Mouse (Mus musculus): ENCODE data around the gene Acss2.
A peak's percentile ranks its signal among the peaks of the same experiment; 100 is the strongest.
"Not testable (repeated sequence)": the region's sequence is repeated elsewhere in the genome, so short reads cannot be mapped to it uniquely, and the experiment has no call there.

Gene Acss2

GRCm38 (mm10) chr2:155538463-155539057, 20.8 kb downstream of the Acss2 start:
- not testable (repeated sequence) for DNase-seq

GRCm38 (mm10) chr2:155539696-155540095, 21.9 kb downstream of the Acss2 start:
- DNase-seq = no peak

DNA sequence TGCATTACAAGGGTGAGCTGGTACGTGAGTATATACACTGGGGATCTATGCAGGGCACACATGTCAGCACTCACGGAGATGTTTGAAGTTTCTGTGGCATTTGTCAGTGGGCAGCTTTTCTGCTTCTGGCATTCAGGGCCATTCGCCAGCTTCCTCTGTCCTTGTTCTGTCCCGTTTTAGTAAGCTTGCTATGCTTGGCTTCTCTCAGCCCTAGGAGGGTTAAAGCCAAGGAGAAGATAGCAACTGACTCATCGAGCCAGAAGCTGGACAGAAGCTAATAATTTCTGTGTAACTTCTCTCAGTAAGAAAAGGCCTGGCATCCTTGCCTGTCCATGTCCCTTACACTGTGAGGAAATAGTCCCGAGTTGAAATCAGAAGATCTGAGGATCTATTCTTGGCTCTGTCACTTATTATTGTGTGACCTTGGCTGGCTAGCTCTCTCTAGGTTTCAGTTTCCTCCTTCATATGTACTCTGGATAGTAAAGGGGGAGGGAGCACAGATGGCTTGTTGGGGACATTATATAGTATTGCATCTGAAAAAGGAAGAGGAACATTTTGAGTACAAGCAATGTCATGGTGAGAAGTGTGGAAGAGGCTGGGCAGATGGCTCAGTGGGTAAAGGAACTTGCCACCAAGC, 23.2 kb downstream of the Acss2 start:
- peak; percentile 57 to 67 for DNase-seq

GRCm38 (mm10) chr2:155546955-155547354, 29.2 kb downstream of the Acss2 start:
- no peak for DNase-seq

DNA sequence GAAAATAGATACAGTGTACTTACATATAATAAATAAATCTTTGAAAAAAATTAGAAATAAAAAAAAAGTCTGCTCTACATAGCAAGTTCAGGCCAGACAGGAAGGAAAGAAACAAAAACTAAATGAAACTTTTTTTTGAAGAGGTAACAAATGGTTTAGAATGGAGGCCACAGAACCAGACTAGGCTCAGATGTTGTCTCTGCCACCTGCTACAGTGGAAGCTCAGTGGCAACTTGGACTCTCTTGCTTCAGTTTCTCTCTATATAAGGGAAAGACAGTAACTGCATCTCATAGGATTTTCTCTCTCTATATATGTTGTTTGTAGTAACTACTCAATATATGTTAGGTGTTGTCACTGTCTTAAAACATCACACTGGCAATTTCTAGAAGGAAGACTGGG, 34.6 kb downstream of the Acss2 start:
- no peak for DNase-seq

GRCm38 (mm10) chr2:155552949-155553354, 35.2 kb downstream of the Acss2 start:
- no peak for DNase-seq

- DNase-seq = no peak
Observed at GRCm38 (mm10) chr2:155554426-155554985, 36.8 kb downstream of the Acss2 start.

DNA sequence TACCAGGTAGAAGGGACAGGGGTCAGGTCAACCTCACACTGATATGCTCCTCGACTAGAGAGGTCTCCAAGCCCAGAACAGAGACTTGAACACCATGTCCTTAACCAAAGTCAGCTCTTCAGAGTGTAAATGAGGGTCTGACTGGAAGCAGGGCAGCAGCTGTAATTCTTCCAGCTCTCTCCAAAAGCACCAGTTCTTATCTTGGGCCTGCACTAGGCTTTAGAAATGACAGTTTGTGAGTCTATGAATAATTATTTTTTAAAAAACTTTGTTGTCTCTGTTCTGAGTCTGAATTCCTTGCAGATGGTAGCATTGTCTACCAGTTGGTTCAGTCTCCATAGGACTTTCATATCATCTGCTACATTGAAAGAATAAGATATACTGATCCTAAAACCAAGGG, 44.5 kb downstream of the Acss2 start:
- no peak for DNase-seq

GRCm38 (mm10) chr2:155562934-155563333, 45.2 kb downstream of the Acss2 start:
- no peak for DNase-seq

- no peak for DNase-seq
Observed at GRCm38 (mm10) chr2:155567751-155568150, 50.0 kb downstream of the Acss2 start.

- DNase-seq = no peak
Observed at GRCm38 (mm10) chr2:155569223-155569807, 51.6 kb downstream of the Acss2 start.

- no peak for DNase-seq
Observed at GRCm38 (mm10) chr2:155573001-155573400, 55.3 kb downstream of the Acss2 start.

DNA sequence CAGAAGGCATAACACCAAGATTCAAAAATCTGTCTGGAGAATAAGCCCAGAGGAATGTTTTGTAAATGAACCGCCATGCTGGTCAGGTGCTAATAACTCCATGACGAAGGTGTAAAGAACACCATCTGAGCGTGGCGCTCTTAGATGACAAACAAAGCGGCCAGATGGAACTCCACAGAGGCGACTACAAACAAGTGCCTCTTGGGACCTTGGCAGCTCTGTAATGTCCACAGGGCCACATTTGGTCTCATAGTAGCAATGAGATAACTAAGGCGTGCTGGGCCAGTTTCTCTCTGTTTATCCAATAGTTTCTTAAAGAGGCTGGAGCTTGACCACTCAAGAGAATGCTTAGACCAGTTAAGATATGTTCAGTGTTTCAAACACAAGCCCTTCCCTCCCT, 56.2 kb downstream of the Acss2 start:
- no peak for DNase-seq

- peak; percentile 71 to 82 for DNase-seq
Observed at GRCm38 (mm10) chr2:155574700-155575099, 57.0 kb downstream of the Acss2 start.

- DNase-seq = no peak
Observed at GRCm38 (mm10) chr2:155576656-155577055, 58.9 kb downstream of the Acss2 start.

DNA sequence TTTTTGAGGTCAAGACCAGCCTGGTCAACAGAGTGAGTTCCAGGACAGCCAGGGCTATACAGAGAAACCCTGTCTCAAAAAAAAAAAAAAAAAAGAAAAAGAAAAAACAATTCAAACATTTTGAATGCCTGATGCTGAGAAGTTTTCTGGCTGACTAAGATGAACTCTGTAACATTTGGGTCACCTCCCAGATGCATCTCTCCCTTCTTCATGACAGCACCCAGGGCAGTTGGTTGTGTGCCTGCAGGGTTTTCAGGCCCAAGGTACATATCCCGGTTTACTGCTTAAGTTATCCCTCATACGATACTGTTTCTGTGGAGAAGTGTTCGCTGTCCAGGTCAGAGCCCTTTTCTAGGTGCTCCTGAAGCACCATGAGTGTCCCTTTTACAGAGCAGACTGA, 62.6 kb downstream of the Acss2 start:
- DNase-seq = no peak

DNA sequence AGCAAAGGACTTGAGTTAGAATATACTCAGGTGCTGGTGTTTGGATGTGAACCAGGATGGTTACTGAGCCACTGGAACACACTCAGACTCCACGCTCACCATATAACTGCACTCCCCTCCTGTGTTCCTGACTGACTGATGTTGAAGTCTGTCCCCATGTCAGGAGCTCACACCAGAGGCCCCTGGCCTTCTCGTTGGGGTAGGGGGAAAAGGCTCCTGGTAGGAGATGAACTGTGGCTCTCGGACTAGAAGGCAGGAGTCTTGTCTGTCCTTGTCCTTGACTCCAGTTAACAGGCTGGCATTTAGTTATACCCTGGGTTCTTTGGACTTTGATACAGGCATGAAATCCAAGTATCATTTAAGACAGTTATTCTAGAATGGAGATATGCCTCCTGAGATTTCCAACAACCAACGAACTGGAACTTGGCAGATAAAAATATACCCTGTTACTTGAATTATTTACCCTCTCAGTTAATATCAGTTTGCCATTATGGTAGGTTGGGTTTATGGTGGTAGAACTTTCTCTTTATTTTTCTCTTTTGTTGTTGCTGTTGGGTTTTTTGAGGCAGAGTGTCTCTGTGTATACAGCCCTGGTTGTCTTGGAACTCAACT, 64.7 kb downstream of the Acss2 start:
- DNase-seq = no peak

DNA sequence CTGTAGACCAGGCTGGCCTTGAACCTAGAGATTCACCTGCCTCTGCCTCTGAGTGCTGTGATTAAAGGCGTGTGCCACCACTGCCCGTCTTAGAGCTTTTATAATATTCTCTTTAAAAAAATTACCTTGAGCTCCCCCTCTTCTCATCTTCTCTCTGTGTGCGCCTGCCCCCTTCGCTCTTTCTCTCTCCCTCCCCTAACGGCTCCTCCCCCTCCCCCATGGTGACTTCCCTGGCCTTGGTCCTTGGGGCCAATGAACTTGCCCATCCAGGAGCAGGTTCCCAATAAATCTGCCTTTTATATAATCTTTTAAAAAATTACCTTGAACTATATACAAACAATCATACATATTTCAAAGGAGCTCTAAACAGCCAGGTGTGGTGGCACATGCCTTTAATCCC, 65.2 kb downstream of the Acss2 start:
- no peak for DNase-seq

- peak; percentile 68 to 84 for DNase-seq
Observed at GRCm38 (mm10) chr2:155583927-155584530, 66.3 kb downstream of the Acss2 start.

DNA sequence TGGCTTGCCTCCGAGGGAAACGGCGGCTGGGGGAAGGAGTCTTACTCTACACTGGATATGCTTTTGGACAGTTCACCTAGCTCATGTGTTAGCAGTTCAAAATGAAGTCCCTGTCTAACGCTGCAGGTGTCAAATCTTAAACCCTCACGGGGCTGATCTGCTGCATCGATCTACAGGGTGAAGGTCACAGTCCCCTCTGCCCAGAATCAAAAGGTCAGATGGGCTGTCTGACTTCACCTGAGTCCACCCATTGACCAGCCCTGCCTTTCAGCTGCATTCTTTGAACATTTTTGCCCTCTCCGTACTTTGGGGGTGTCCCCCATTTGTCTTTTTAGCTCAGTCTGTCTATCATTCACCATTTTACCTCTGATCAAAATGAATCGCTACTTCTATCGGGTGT, 67.3 kb downstream of the Acss2 start:
- no peak for DNase-seq

GRCm38 (mm10) chr2:155585486-155585885, 67.7 kb downstream of the Acss2 start:
- no peak for DNase-seq

- no peak for DNase-seq
Observed at GRCm38 (mm10) chr2:155588136-155588535, 70.4 kb downstream of the Acss2 start.

DNA sequence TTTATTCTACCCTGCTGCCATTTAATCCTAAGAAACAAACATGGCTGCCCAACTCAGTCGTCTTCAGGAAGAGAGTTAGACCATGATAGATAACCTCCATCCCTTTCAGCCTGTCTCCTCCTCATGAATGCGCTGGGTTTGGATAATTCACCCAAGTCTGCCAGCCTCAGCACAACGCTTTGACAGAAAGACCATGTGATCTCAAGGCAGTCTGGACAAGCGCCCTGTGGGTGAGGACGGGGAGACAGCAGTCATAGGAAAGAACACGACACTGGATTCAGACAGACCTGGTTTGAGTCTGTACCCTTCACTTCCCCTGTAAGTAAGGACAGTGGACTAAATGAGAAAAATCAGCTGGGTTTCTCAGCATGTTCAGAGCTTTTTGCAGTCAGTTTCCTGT, 71.8 kb downstream of the Acss2 start:
- DNase-seq = no peak

All from cerebellum, postnatal 25 days (tissue).